Mouse (Mus musculus): ENCODE results near the gene Sco2. TPM values are rescaled to one million over a fixed set of nuclear protein-coding genes. Genes with fewer than 3 reads are reported as not detected.

Gene Sco2
- polyA plus RNA-seq, 1 experiment: 22.7 TPM

DNA sequence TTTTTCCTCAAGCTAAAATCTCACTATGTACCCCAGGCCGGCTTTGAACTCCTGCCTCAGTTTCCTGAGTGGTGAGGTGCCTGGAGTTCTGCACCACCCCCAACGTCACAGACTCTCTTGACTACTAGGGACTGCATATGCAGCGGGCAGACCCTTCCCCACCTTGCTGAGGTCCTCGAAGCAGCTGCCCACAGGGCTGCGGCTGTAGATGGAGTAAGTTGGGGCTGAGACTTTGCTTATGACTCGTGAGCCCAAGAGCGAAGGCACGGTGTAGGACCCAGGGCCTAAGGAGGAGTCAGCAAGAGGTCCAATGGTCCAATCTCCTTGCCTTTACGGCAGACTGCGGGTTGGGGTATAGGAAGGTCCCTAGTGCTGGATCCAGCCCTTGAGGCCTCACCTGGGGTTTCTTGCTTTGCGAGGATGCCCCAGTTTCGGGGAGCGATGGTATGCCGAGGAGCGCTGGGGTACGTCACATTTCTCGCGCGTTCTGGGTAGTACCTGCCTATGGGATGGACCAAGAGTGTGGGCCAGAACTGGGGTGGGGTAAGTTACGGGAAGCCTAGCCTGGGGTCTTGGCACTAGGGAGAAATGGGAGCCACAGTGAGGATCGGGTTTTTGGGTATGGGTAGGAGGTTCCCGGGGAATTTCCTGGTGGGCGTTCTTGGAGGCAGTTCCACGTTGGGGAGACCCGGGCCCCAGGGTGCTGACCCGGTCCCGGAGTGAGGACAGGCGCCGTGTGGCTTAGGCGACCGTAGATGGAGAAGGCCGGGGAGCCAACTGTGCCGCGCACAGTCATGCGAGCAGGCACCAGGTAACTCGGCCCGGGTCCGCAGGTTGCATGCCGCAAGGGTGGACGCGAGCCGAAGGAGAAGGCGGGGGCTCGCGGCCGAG is 4.5 kb upstream of the Sco2 start:
- Histone ChIP-seq H3K4me1 (ENCODE audit: control insufficient read depth, insufficient read depth, insufficient read length, low read length) (no peaks in the 10 kb centered on the region; the same call in 1 of the 2 replicates), H3K4me3 (ENCODE audit: insufficient read depth, low read depth, low read length) (peak overlapping the region; percentile 70), H3K27ac (replicated peaks; ENCODE audit: low read depth, low read length) (peak overlapping the region; percentile 91)

DNA sequence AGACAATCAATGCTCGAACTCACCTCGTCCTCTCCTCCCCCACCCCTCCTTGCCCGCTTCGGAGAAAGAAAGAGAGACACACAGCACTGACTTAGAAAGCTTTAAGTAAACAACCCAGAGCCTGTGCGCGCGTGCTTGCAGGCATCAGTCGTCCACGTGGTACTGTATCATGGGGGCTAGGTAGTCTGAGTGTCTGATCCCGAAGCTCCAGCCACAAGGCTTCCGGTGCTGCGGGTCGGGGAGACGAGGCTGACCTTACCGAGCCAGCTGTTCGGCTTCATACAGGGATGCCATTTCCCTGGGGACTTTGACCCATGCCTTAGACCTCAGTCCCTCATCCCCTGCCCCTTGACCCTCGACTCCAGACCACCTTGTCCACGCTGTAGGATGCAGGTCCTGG is 3.7 kb upstream of the Sco2 start:
- H3K4me1 ChIP-seq (ENCODE audit: control insufficient read depth, insufficient read depth, insufficient read length, low read length): peaks cover 5% of the 10 kb centered on the region; the same call in 1 of the 2 replicates
- no peak overlapping the region for H3K4me3 ChIP-seq (ENCODE audit: insufficient read depth, low read depth, low read length)
- no peak overlapping the region for H3K27ac ChIP-seq (replicated peaks; ENCODE audit: low read depth, low read length)

GRCm38 (mm10) chr15:89376957-89377356 is 3.3 kb upstream of the Sco2 start, which contains the start of gene Tymp:
Gene Tymp (minus strand): TSS chr15:89377039.
- peaks cover 6% of the 10 kb centered on the region; the same call in 1 of the 2 replicates for H3K4me1 ChIP-seq (ENCODE audit: control insufficient read depth, insufficient read depth, insufficient read length, low read length)
- no peak within 1 kb of the TSS for H3K4me3 ChIP-seq (ENCODE audit: insufficient read depth, low read depth, low read length)
- no peak within 1 kb of the TSS for H3K27ac ChIP-seq (replicated peaks; ENCODE audit: low read depth, low read length)

GRCm38 (mm10) chr15:89376040-89376439 is 2.4 kb upstream of the Sco2 start:
- peaks cover 6% of the 10 kb centered on the region; the same call in 1 of the 2 replicates for H3K4me1 ChIP-seq (ENCODE audit: control insufficient read depth, insufficient read depth, insufficient read length, low read length)
- H3K27ac ChIP-seq (replicated peaks; ENCODE audit: low read depth, low read length): no peak overlapping the region
- no peak overlapping the region for H3K4me3 ChIP-seq (ENCODE audit: insufficient read depth, low read depth, low read length)

- H3K4me3 ChIP-seq (ENCODE audit: insufficient read depth, low read depth, low read length): peak overlapping the region; percentile 87; the same call in 1 of the 2 replicates
- H3K4me1 ChIP-seq (ENCODE audit: control insufficient read depth, insufficient read depth, insufficient read length, low read length): peaks cover 6% of the 10 kb centered on the region; the same call in 1 of the 2 replicates
- H3K27ac ChIP-seq (replicated peaks; ENCODE audit: low read depth, low read length): no peak overlapping the region
Measured at GRCm38 (mm10) chr15:89374801-89375534, 1.3 kb upstream of the Sco2 start.

GRCm38 (mm10) chr15:89374340-89374739 is 694 bp upstream of the Sco2 start:
- Histone ChIP-seq H3K4me3 (ENCODE audit: insufficient read depth, low read depth, low read length) (peak overlapping the region; percentile 87), H3K4me1 (ENCODE audit: control insufficient read depth, insufficient read depth, insufficient read length, low read length) (peaks cover 6% of the 10 kb centered on the region; the same call in 1 of the 2 replicates), H3K27ac (replicated peaks; ENCODE audit: low read depth, low read length) (peak overlapping the region; percentile 25)

- Histone ChIP-seq H3K27ac (replicated peaks; ENCODE audit: low read depth, low read length) (peak overlapping the region; percentile 94), H3K4me1 (ENCODE audit: control insufficient read depth, insufficient read depth, insufficient read length, low read length) (peaks cover 6% of the 10 kb centered on the region; the same call in 1 of the 2 replicates), H3K4me3 (ENCODE audit: insufficient read depth, low read depth, low read length) (peak overlapping the region; percentile 87)
Measured at GRCm38 (mm10) chr15:89373027-89373761, 452 bp downstream of the Sco2 start.

DNA sequence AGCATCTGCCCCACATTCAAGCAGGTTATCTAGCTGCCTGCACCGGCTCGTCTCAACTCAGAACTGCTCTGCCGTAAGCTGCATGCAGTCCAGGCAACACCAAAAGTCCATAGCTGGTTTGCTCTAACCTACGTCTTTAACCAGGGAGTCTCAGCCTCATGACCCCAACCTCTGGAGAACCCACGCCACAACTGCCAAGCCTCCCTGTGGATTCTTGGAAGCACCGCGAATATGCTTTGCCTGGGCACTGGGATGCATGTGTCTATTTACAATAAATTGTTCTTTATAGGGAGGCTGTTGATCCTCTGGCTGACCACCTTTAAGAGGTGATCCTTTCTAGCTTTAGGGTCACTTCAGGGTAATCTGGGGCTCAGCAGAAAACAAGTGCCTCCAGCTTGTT is 1.1 kb downstream of the Sco2 start:
- peaks cover 6% of the 10 kb centered on the region; the same call in 1 of the 2 replicates for H3K4me1 ChIP-seq (ENCODE audit: control insufficient read depth, insufficient read depth, insufficient read length, low read length)
- no peak overlapping the region; the same call in 1 of the 2 replicates for H3K27ac ChIP-seq (replicated peaks; ENCODE audit: low read depth, low read length)
- peak overlapping the region; percentile 87 for H3K4me3 ChIP-seq (ENCODE audit: insufficient read depth, low read depth, low read length)

DNA sequence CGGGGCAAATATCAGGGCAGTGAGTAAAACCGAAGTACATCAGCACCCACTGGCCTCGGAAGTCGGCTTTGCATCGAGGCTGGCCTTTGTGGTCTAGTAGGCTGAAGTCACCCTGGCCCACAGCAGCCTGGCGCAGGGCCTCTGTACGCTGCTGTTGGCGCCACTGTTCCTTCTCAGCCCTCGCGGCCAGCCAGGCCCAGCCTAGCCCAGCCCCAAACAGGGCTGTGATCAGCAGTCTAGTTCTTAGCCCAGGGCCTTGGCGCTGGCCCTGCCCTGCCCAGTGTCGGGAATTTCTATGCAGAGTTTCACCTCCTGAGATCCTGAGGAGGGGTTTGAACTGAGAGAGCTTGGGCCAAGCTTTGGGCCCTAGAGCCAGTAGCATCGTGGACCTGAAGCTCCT is 1.6 kb downstream of the Sco2 start:
- Histone ChIP-seq H3K4me3 (ENCODE audit: insufficient read depth, low read depth, low read length) (no peak overlapping the region), H3K27ac (replicated peaks; ENCODE audit: low read depth, low read length) (no peak overlapping the region), H3K4me1 (ENCODE audit: control insufficient read depth, insufficient read depth, insufficient read length, low read length) (peaks cover 6% of the 10 kb centered on the region; the same call in 1 of the 2 replicates)

DNA sequence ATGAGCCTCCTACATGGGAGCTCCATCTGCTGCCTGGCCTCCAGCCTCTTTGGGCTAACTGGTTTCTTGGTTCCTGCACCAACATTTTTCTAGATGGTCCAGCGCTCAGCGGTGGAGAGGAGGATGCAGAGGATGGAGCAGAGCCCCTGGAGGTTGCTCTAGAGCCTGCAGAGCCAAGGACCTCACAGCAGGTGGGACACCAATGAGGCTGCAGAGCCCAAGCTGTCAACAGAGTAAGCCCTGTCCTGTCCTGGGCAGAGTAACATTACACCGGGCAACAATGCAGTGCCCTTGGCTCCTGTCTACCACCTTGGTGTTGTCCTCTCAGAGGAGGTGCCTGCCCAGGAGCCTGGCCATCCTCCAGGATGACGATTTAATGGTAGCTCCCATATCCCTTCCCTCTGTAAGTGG is 8.5 kb downstream of the Sco2 start:
- H3K4me1 ChIP-seq (ENCODE audit: control insufficient read depth, insufficient read depth, insufficient read length, low read length): no peaks in the 10 kb centered on the region
- no peak overlapping the region for H3K27ac ChIP-seq (replicated peaks; ENCODE audit: low read depth, low read length)
- no peak overlapping the region for H3K4me3 ChIP-seq (ENCODE audit: insufficient read depth, low read depth, low read length)

DNA sequence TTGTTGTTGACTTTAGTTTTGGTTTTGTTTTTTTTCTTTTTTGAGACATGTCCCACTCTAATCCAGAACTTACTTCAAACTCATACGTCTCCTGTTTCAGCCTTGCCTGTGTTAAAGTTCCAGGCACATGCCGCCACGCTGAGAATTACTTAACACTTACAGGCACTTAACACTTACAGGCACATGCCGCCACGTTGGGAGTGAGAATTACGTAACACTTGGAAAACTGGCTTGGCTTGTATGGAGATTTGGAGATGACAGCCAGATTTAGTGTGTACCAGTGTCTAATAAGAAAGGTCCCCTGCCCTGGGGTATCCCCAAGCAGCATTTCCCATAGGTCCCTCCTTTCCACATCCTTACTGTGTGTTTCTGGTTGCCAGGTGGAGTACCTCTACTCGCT is 10.6 kb downstream of the Sco2 start:
- H3K4me3 ChIP-seq (ENCODE audit: insufficient read depth, low read depth, low read length): no peak overlapping the region
- peaks cover 2% of the 10 kb centered on the region; the same call in 1 of the 2 replicates for H3K4me1 ChIP-seq (ENCODE audit: control insufficient read depth, insufficient read depth, insufficient read length, low read length)
- H3K27ac ChIP-seq (replicated peaks; ENCODE audit: low read depth, low read length): no peak overlapping the region

- no peak overlapping the region for H3K27ac ChIP-seq (replicated peaks; ENCODE audit: low read depth, low read length)
- peaks cover 11% of the 10 kb centered on the region for H3K4me1 ChIP-seq (ENCODE audit: control insufficient read depth, insufficient read depth, insufficient read length, low read length)
- no peak overlapping the region for H3K4me3 ChIP-seq (ENCODE audit: insufficient read depth, low read depth, low read length)
Measured at GRCm38 (mm10) chr15:89358784-89359183, 14.9 kb downstream of the Sco2 start.

DNA sequence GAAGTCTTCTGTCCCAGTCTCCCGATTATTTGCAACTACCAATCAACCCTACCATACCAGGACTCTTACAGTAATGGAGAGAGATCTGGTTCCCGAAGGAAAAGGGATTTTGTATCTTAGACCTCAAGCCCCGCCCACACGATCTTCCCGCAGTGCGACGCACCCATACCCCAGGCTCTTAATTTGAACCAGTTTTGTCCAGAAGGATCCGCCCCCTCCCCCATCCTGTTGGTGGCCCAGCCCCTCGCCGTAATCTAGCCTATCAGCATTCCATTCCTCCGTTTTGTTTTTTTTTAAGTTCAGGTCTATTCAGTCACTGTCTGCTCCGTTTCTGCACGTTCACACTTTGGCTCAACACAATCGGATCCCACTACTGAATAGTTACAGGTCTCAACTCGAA is 17.3 kb downstream of the Sco2 start:
- Histone ChIP-seq H3K4me1 (ENCODE audit: control insufficient read depth, insufficient read depth, insufficient read length, low read length) (peaks cover 11% of the 10 kb centered on the region), H3K4me3 (ENCODE audit: insufficient read depth, low read depth, low read length) (peak overlapping the region; percentile 84), H3K27ac (replicated peaks; ENCODE audit: low read depth, low read length) (0 out of 2 replicates have a peak overlapping the region, but pooled peaks have one; percentile 76)

GRCm38 (mm10) chr15:89355241-89356187 is 18.1 kb downstream of the Sco2 start, which contains the start of the genes Lmf2 and Ncaph2:
Gene Lmf2 (minus strand): TSS chr15:89355659.
Gene Ncaph2 (plus strand): TSS chr15:89355719.
- peak within 1 kb of the TSS; percentile 79 for H3K27ac ChIP-seq (replicated peaks; ENCODE audit: low read depth, low read length)

More at GRCm38 (mm10) chr15:89355241-89356187, 18.1 kb downstream of the Sco2 start, which contains the start of the genes Lmf2 and Ncaph2:
- Histone ChIP-seq H3K4me1 (ENCODE audit: control insufficient read depth, insufficient read depth, insufficient read length, low read length) (peaks cover 11% of the 10 kb centered on the region), H3K4me3 (ENCODE audit: insufficient read depth, low read depth, low read length) (peak within 1 kb of the TSS; percentile 88)

Measured in brown adipose tissue, adult 24 weeks (tissue).